Mouse (Mus musculus) brain, embryonic 18.5 days (tissue): ENCODE measurements around the gene Wnt11.

Source experiments
- DNase-seq: peaks from one replicate; pipeline ENCODE4 v3.0.0-alpha.2; 2012; ENCODE audit warnings: low read depth, low spot score

The Wnt11 gene

DNA sequence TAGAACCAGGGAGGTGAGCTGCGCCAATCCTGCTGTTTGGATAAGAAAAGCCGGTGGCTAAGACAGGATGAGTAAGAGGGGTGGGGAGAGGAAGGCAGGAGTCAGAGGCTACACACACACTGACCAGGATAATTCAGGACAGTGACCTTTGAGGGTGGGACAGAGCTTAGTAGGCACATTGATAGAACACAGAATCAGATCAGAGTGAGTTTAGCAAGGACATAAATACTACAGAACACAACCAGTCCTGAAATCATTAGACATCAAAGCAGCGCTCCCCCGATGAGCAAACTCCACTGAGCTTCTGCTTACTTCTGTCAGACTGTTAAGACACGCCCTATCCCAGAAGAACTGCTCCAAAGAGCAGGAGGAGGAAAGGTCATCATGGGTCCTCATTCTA, 69.0 kb downstream of the Wnt11 start:
- no peak for DNase-seq
